Mouse (Mus musculus) Patski (cell line): ENCODE data around the gene Tmem210. TPM values are rescaled to one million over a fixed set of nuclear protein-coding genes. Genes with fewer than 3 reads are reported as not detected.

Experiments
- ATAC-seq: fragments of 100-300 bp; one replicate; pipeline ENCODE4 v1.8.0; 2021
- CTCF ChIA-PET: fragments of 350-600 bp; sonication (Branson Sonifier 250); formaldehyde crosslinking; loops from one replicate; lab custom pipeline; 2022; ENCODE audit warnings: inconsistent platforms; lab: Charles Lee
- POLR2A ChIA-PET: fragments of 350-600 bp; sonication (Branson Sonifier 250); formaldehyde crosslinking; loops from one replicate; lab custom pipeline; 2022; ENCODE audit warnings: antibody characterized with exemption, inconsistent platforms; lab: Charles Lee
- DNase-seq: peaks from one replicate; pipeline ENCODE4 v3.0.0-alpha.2; 2011; ENCODE audit warnings: low read depth, low spot score
- H3K27me3 ChIP-seq: fragments of 371-371 bp; one replicate; pipeline ENCODE4 v1.5.1; 2021
- CTCF ChIP-seq: fragments of 100-300 bp; IDR thresholded peaks from one replicate; pipeline ENCODE4 v1.5.1; 2021
- in situ Hi-C: fragments of 300-500 bp; cut with MboI; formaldehyde crosslinking; loops from 3 replicates; pipeline ENCODE4 v1.11.1; 2018; ENCODE audit warnings: low pct_unique_long_range_greater_than_20kb, mixed read lengths
- polyA plus RNA-seq: library from polyadenylated mRNA; unstranded; gene quantifications from one replicate; pipeline ENCODE4 v1.2.3, GENCODE M21; 2021

Tmem210 gene
- not detected for polyA plus RNA-seq

GRCm38 (mm10) chr2:25287927-25288649, at the start of gene Tmem210:
TSS of gene Tmem210 (plus strand) at chr2:25288145.
- no peak for TF ChIP-seq CTCF
- CTCF ChIA-PET, result interaction anchor here (1.5 to 3.3 kb wide), 2 partner anchors 9 to 60 kb away, joined by 7 to 12 read pairs; no protein-coding TSS in a partner anchor
- no peaks in the 10 kb centered on the region for H3K27me3 ChIP-seq
- in situ Hi-C loops, result no loop called here
- ATAC-seq (no peak), DNase-seq (no peak)
- POLR2A ChIA-PET, result interaction anchor here (0.5 to 0.9 kb wide), 3 partner anchors 14 to 31 kb away, joined by 3 to 4 read pairs (median 3); no protein-coding TSS in a partner anchor

DNA sequence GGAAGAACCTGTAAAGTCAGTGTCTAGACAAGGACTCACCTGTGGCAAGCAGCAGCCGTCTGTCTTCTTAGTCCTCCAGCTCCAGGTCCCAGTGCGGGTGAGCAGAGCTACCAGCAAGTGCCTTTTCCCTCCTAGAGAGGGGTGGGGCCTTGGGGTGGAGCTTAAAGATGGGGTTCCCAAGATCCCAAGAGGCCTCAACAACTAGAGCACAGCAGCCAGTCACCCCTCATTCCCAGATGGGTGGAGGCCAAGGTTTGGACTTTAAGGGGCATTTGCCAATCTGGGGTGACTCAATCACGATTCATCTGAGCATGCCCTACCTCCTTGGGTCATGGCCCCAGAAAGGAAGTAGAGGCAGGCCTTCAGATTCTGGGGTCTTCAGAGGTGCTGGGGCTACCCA, 48.2 kb upstream of the Tmem210 start:
- in situ Hi-C loops, result no loop called here
- peaks cover 34% of the 10 kb centered on the region for H3K27me3 ChIP-seq
- no peak for ATAC-seq
- ChIA-PET POLR2A (no interaction called here), CTCF (interaction anchor here (0.9 to 1.3 kb wide), 3 partner anchors 9 to 32 kb away, joined by 3 to 10 read pairs (median 4); partner anchors contain the start of genes Anapc2 and Ssna1)
- TF ChIP-seq CTCF, result no peak
- DNase-seq, result no peak

GRCm38 (mm10) chr2:25240310-25240709, 47.6 kb upstream of the Tmem210 start:
- CTCF ChIA-PET, result interaction anchor here (0.9 to 1.3 kb wide), 3 partner anchors 9 to 32 kb away, joined by 3 to 10 read pairs (median 4); partner anchors contain the start of genes Anapc2 and Ssna1
- peaks cover 28% of the 10 kb centered on the region for H3K27me3 ChIP-seq
- POLR2A ChIA-PET, result interaction anchor here (0.7 kb wide), 1 partner anchor 14 kb away, joined by 3 read pairs; no protein-coding TSS in a partner anchor
- TF ChIP-seq CTCF, result no peak
- ATAC-seq (no peak), DNase-seq (no peak)
- in situ Hi-C loops, result no loop called here

- ChIA-PET CTCF (interaction anchor here (0.9 to 1.3 kb wide), 3 partner anchors 8 to 31 kb away, joined by 3 to 10 read pairs (median 4); partner anchors contain the start of genes Anapc2 and Ssna1), POLR2A (interaction anchor here (0.7 kb wide), 1 partner anchor 15 kb away, joined by 3 read pairs; no protein-coding TSS in a partner anchor)
- peaks cover 22% of the 10 kb centered on the region for H3K27me3 ChIP-seq
- in situ Hi-C loops, result no loop called here
- TF ChIP-seq CTCF, result no peak
- no peak for ATAC-seq
- no peak for DNase-seq
Measured at GRCm38 (mm10) chr2:25240723-25241437, 47.1 kb upstream of the Tmem210 start.

DNA sequence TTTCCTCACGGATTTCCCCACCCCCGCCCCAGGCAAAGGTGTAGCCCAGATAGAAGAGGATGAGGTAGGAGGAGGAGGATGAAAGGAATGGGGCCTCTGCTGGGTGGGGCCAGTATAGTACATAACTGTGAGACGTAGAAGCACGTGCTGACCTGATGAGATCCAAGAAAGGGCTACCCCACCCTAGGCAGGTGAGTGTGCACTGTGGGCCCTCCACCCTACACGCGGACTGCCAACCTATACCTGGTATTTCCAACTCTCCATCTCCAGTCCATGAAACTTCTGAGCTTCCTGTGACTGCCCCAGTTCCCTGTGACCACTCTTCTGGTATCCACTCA, 46.5 kb upstream of the Tmem210 start:
- in situ Hi-C loops, result no loop called here
- CTCF ChIA-PET, result no interaction called here
- ATAC-seq, result no peak
- POLR2A ChIA-PET, result no interaction called here
- peaks cover 18% of the 10 kb centered on the region for H3K27me3 ChIP-seq
- DNase-seq, result no peak
- no peak for TF ChIP-seq CTCF

GRCm38 (mm10) chr2:25242101-25242506, 45.8 kb upstream of the Tmem210 start, which contains the start of the genes Rnf208 and Cysrt1:
TSS of gene Rnf208 (plus strand) at chr2:25242255.
TSS of gene Cysrt1 (minus strand) at chr2:25242452.
- ChIA-PET CTCF (no interaction called here), POLR2A (no interaction called here)
- DNase-seq, result no peak
- no peak for ATAC-seq
- in situ Hi-C loops, result no loop called here
- TF ChIP-seq CTCF, result no peak
- peaks cover 18% of the 10 kb centered on the region for H3K27me3 ChIP-seq

GRCm38 (mm10) chr2:25243342-25243741, 44.6 kb upstream of the Tmem210 start:
- in situ Hi-C loops, result no loop called here
- no peak for ATAC-seq
- CTCF ChIA-PET, result interaction anchor here (5.8 kb wide), 1 partner anchor 14 kb away, joined by 29 read pairs; no protein-coding TSS in a partner anchor
- POLR2A ChIA-PET, result no interaction called here
- DNase-seq, result no peak
- TF ChIP-seq CTCF, result no peak
- peaks cover 11% of the 10 kb centered on the region for H3K27me3 ChIP-seq

DNA sequence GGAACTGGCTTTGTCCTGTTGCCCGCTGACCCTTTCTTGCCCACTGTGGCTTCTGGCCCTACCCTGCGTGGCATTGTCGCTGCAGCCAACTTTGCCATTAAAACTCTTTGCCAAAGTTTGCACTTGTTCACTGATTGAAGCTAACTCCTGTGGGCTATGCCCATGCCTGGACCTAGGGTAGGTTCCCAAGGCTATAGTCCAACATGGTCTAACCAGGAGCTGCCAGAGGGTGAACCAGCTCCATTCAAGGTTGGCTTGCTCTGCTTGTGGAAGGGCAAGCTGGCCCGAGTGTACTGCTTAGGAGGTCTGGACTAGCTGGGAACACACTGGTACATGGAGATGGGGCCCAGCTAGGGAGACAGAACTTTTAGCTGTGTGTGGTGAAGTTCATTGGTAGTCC, 43.8 kb upstream of the Tmem210 start:
- DNase-seq, result no peak
- ChIA-PET POLR2A (no interaction called here), CTCF (interaction anchor here (1.0 to 5.8 kb wide), 2 partner anchors 15 to 23 kb away, joined by 3 to 29 read pairs; no protein-coding TSS in a partner anchor)
- ATAC-seq, result no peak
- TF ChIP-seq CTCF, result no peak
- peaks cover 11% of the 10 kb centered on the region for H3K27me3 ChIP-seq
- in situ Hi-C loops, result no loop called here

- ATAC-seq (no peak), DNase-seq (no peak)
- in situ Hi-C loops, result no loop called here
Measured at GRCm38 (mm10) chr2:25246183-25247072, 41.5 kb upstream of the Tmem210 start, which contains the start of gene AL732309.1. TSS of gene AL732309.1 (minus strand) at chr2:25246863.

More at GRCm38 (mm10) chr2:25246183-25247072, 41.5 kb upstream of the Tmem210 start, which contains the start of gene AL732309.1:
- ChIA-PET CTCF (interaction anchor here (1.1 to 5.8 kb wide), 3 partner anchors 12 to 33 kb away, joined by 4 to 29 read pairs (median 4); no protein-coding TSS in a partner anchor), POLR2A (interaction anchor here (0.6 kb wide), 1 partner anchor 14 kb away, joined by 3 read pairs; no protein-coding TSS in a partner anchor)
- TF ChIP-seq CTCF, result no peak
- peaks cover 7% of the 10 kb centered on the region for H3K27me3 ChIP-seq
